Mouse (Mus musculus): ENCODE data around the gene Cend1.

DNA sequence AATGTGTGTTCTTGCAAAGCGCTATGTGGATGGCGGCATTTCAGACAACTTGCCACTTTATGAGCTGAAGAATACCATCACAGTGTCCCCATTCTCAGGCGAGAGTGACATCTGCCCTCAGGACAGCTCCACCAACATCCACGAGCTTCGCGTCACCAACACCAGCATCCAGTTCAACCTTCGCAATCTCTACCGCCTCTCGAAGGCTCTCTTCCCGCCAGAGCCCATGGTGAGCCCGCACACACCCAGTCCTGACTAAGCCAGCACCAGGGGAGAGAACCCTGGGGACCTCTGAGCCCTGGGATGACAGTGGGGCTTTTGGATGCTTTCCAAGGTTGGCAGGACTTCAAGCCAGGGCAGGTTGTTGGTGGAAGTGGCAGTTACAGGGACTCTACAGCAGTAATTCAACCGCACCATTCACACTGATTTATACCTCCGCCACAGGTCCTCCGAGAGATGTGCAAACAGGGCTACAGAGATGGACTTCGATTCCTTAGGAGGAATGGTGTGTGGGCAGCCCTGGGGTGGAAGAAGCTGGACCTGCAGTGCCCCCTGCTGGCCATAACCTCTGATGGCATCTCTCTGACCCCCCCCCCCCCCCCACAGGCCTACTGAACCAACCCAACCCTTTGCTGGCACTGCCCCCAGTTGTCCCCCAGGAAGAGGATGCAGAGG is 28.8 kb upstream of the Cend1 start:
- TF ChIP-seq CTCF (IDR thresholded peaks at IDR 0.05; ENCODE audit: borderline replicate concordance, insufficient read depth, low read length) (peak; percentile 45; the same call in 1 of the 2 replicates), POLR2A (IDR thresholded peaks at IDR 0.05; ENCODE audit: low read depth, low read length) (no peak)
